8 mouse cellular contexts compared by ENCODE assay signal in the genomic region with DNA sequence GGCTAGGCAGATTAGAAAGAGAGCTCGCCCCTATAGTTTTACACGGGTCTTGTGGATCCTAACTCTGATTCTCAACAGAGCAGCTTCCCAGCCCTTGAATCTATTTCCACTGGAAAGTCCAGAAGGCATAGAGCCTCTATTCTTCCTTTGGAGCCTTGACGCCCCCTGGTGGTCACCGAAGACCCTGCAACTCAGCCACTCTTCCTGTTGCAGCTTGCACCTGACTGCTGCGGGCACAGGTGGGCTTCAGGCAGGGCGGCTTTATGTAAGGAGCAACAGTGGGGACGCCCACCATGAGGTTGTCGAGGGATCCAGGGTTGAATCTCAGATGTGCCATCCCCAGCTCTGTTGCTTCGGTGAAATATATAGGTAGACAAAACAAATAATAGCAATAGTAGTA. TPM values are rescaled to one million over a fixed set of nuclear protein-coding genes. Genes with fewer than 3 reads are reported as not detected.
A peak's percentile ranks its signal among the peaks of the same experiment; 100 is the strongest.
DNase-seq lines count a peak whose midpoint lies in the region; ATAC-seq and TF ChIP-seq lines count a peak whose summit lies in the region.
"Had no signal": no experiment of that assay in that cellular context is flagged by ENCODE, and none has a peak within 500 bp of the region (broad histone marks: within the 10 kb centered on the region; RNA-seq: fewer than 3 reads in every experiment).

No protein-coding gene starts in this region.

- no peaks in the 10 kb centered on the region for H3K4me1 ChIP-seq in MEL (ENCODE audit: control insufficient read depth in 1 of 2, insufficient read depth in 2 of 2, low read length in 2 of 2)
- peaks cover 9% of the 10 kb centered on the region; the same call in 1 of the 2 replicates for H3K4me1 ChIP-seq in embryonic facial prominence, embryonic 10.5 days
- H3K4me1 ChIP-seq in hindbrain, embryonic 11.5 days (replicated peaks; ENCODE audit: control insufficient read depth, insufficient read depth, low read length), result no peaks in the 10 kb centered on the region
- H3K4me1 ChIP-seq in midbrain, embryonic 15.5 days, result no peaks in the 10 kb centered on the region
- H3K4me1 ChIP-seq: limb, embryonic 15.5 days had no signal

- WGBS in embryonic facial prominence, embryonic 10.5 days, result 5% methylated on average over 9 of the region's 9 CpGs
- WGBS in hindbrain, embryonic 11.5 days, result 9% methylated on average over 9 of the region's 9 CpGs
- 3% methylated on average over 9 of the region's 9 CpGs for WGBS in midbrain, embryonic 15.5 days

- H3K4me2 ChIP-seq in hindbrain, embryonic 11.5 days (replicated peaks; ENCODE audit: low read depth, low read length), result no peak overlapping the region
- H3K4me2 ChIP-seq in midbrain, embryonic 15.5 days, result no peak overlapping the region
- H3K4me2 ChIP-seq: limb, embryonic 15.5 days had no signal

- no peaks in the 10 kb centered on the region for H3K9me3 ChIP-seq in MEL (replicated peaks; ENCODE audit: insufficient read depth, low read length)
- no peaks in the 10 kb centered on the region for H3K9me3 ChIP-seq in embryonic facial prominence, embryonic 10.5 days
- no peaks in the 10 kb centered on the region for H3K9me3 ChIP-seq in hindbrain, embryonic 11.5 days (ENCODE audit: control insufficient read depth, low read length)
- H3K9me3 ChIP-seq in midbrain, embryonic 15.5 days, result no peaks in the 10 kb centered on the region
- H3K9me3 ChIP-seq: limb, embryonic 15.5 days had no signal

- H3K79me2 ChIP-seq in MEL (ENCODE audit: control insufficient read depth, insufficient read depth, low read length, poor library complexity), result no peaks in the 10 kb centered on the region

- TF ChIP-seq CTCF in MEL (IDR thresholded peaks at IDR 0.05 in 2 of 3, conservative IDR thresholded peaks at IDR 0.05 in 1 of 3; ENCODE audit: control insufficient read depth in 1 of 3, insufficient read depth in 1 of 3, low read depth in 2 of 3, low read length in 3 of 3, poor library complexity in 1 of 3, severe bottlenecking in 1 of 3), result peak; percentile 61 to 87 (median 71)

- H3K27ac ChIP-seq in MEL (ENCODE audit: control insufficient read depth, low read depth, low read length), result no peak overlapping the region
- no peak overlapping the region for H3K27ac ChIP-seq in embryonic facial prominence, embryonic 10.5 days (replicated peaks)
- H3K27ac ChIP-seq in hindbrain, embryonic 11.5 days (ENCODE audit: low read depth, low read length), result no peak overlapping the region
- H3K27ac ChIP-seq in midbrain, embryonic 15.5 days, result no peak overlapping the region
- H3K27ac ChIP-seq: limb, embryonic 15.5 days had no signal

- intact Hi-C loops in left cerebral cortex, postnatal 14 days (cut with DNase I), result loop anchor here (2.0 to 10.0 kb wide), 4 partner anchors 182 to 338 kb away; a partner anchor contains a TSS

- no peaks in the 10 kb centered on the region for H3K36me3 ChIP-seq in MEL (ENCODE audit: control insufficient read depth in 1 of 2, insufficient read depth in 2 of 2, low read length in 2 of 2)
- no peaks in the 10 kb centered on the region for H3K36me3 ChIP-seq in embryonic facial prominence, embryonic 10.5 days (replicated peaks)
- H3K36me3 ChIP-seq in hindbrain, embryonic 11.5 days (ENCODE audit: control insufficient read depth, insufficient read depth, low read length), result no peaks in the 10 kb centered on the region
- H3K36me3 ChIP-seq in midbrain, embryonic 15.5 days (replicated peaks), result no peaks in the 10 kb centered on the region
- H3K36me3 ChIP-seq: limb, embryonic 15.5 days had no signal

- peak; percentile 34 for DNase-seq in MEL (ENCODE audit: low read depth, low spot score)
- peak; percentile 89 for DNase-seq in adrenal gland, postnatal 10 days
- peak; percentile 82 for DNase-seq in embryonic facial prominence, embryonic 10.5 days (ENCODE audit: low spot score)
- DNase-seq in hindbrain, embryonic 11.5 days (ENCODE audit: low spot score), result peak; percentile 85
- DNase-seq in left cerebral cortex, postnatal 14 days (ENCODE audit: low spot score in 2 of 2), result peak; percentile 78 to 87
- peak; percentile 37 to 81 for DNase-seq in spleen, postnatal 4 days (ENCODE audit: low spot score in 2 of 2)

- peak; percentile 56 for TF ChIP-seq RAD21 in MEL (IDR thresholded peaks at IDR 0.05; ENCODE audit: low read depth, low read length)

- no peak for TF ChIP-seq POLR2A in MEL (IDR thresholded peaks at IDR 0.05; ENCODE audit: control insufficient read depth in 1 of 2, insufficient read depth in 1 of 2, low read depth in 1 of 2, low read length in 2 of 2, poor library complexity in 1 of 2)

- H3K4me3 ChIP-seq in MEL (ENCODE audit: control insufficient read depth in 1 of 2, insufficient read depth in 1 of 2, low read depth in 2 of 2, low read length in 2 of 2), result no peak overlapping the region
- H3K4me3 ChIP-seq in embryonic facial prominence, embryonic 10.5 days, result no peak overlapping the region
- no peak overlapping the region for H3K4me3 ChIP-seq in hindbrain, embryonic 11.5 days (ENCODE audit: low read depth, low read length)
- no peak overlapping the region for H3K4me3 ChIP-seq in midbrain, embryonic 15.5 days
- H3K4me3 ChIP-seq: limb, embryonic 15.5 days had no signal

- H3K9ac ChIP-seq in MEL (ENCODE audit: control insufficient read depth, low read depth, low read length, poor library complexity, severe bottlenecking), result no peak overlapping the region
- H3K9ac ChIP-seq in hindbrain, embryonic 11.5 days (ENCODE audit: low read depth, low read length), result no peak overlapping the region
- no peak overlapping the region for H3K9ac ChIP-seq in midbrain, embryonic 15.5 days
- H3K9ac ChIP-seq: limb, embryonic 15.5 days had no signal

- TF ChIP-seq EP300 in MEL (IDR thresholded peaks at IDR 0.05; ENCODE audit: low read depth in 1 of 2, low read length in 2 of 2), result no peak

- no peak for ATAC-seq in hindbrain, embryonic 11.5 days (ENCODE audit: low FRiP score)
- ATAC-seq in midbrain, embryonic 15.5 days (replicated peaks), result peak; percentile 71

- H3K27me3 ChIP-seq in MEL (ENCODE audit: control insufficient read depth in 1 of 2, insufficient read depth in 2 of 2, low read length in 2 of 2), result no peaks in the 10 kb centered on the region; a peak in 1 of 4 replicates
- peaks cover 25% of the 10 kb centered on the region for H3K27me3 ChIP-seq in embryonic facial prominence, embryonic 10.5 days (replicated peaks; ENCODE audit: low read depth, poor library complexity, severe bottlenecking)
- H3K27me3 ChIP-seq in hindbrain, embryonic 11.5 days (ENCODE audit: control insufficient read depth, insufficient read depth, low read length), result peaks cover 3% of the 10 kb centered on the region
- H3K27me3 ChIP-seq in midbrain, embryonic 15.5 days (replicated peaks), result peaks cover 7% of the 10 kb centered on the region; the same call in 1 of the 2 replicates

TF ChIP-seq in MEL, 35 proteins besides CTCF, POLR2A, EP300 and RAD21:
- TF ChIP-seq MYC (IDR thresholded peaks at IDR 0.05; ENCODE audit: low read depth, low read length) (no peak), ELF1 (IDR thresholded peaks at IDR 0.05; ENCODE audit: low read depth, low read length) (no peak), TCF12 (IDR thresholded peaks at IDR 0.05; ENCODE audit: low read depth, low read length) (no peak), SMC3 (IDR thresholded peaks at IDR 0.05; ENCODE audit: low read depth, low read length) (peak; percentile 67), ZMIZ1 (IDR thresholded peaks at IDR 0.05; ENCODE audit: low read depth, low read length) (no peak), CHD1 (IDR thresholded peaks at IDR 0.05; ENCODE audit: low read depth, low read length) (no peak), NELFE (IDR thresholded peaks at IDR 0.05; ENCODE audit: low read depth, low read length) (no peak), NRF1 (IDR thresholded peaks at IDR 0.05; ENCODE audit: insufficient read depth, low read depth, low read length, poor library complexity, severe bottlenecking) (no peak), RCOR1 (IDR thresholded peaks at IDR 0.05; ENCODE audit: low read depth, low read length) (no peak), TBP (IDR thresholded peaks at IDR 0.05; ENCODE audit: low read depth, low read length) (no peak), E2F4 (IDR thresholded peaks at IDR 0.05; ENCODE audit: borderline replicate concordance, low read depth, low read length) (no peak), MAFK (IDR thresholded peaks at IDR 0.05; ENCODE audit: borderline replicate concordance, low read depth, low read length) (no peak), MAX (IDR thresholded peaks at IDR 0.05; ENCODE audit: low read length) (no peak), ZC3H11A (IDR thresholded peaks at IDR 0.05; ENCODE audit: low read depth, low read length) (peak; percentile 31; the same call in 1 of the 2 replicates), CHD2 (IDR thresholded peaks at IDR 0.05; ENCODE audit: low read length) (no peak), ZNF384 (IDR thresholded peaks at IDR 0.05; ENCODE audit: low read depth, low read length) (no peak), BHLHE40 (IDR thresholded peaks at IDR 0.05; ENCODE audit: borderline replicate concordance, low read depth, low read length) (no peak)

RNA-seq across cellular contexts. Expression of a gene that starts 34.5 kb away (rescaled TPM):
- not detected in 2 replicates for total RNA-seq in MEL (2012; rRNA removed)
- polyA plus RNA-seq in MEL (2012; ENCODE audit: insufficient read depth in 1 of 2, insufficient read length in 2 of 2, low read depth in 1 of 2, low replicate concordance in 2 of 2, missing spikeins in 1 of 2), result under 1 TPM in 1 of 2 experiments, not detected in 1; 0.14 TPM
- 10 to 100 TPM; 24.8 to 25.9 TPM for total RNA-seq in adrenal gland, postnatal 10 days (2021)
- polyA plus RNA-seq in embryonic facial prominence, embryonic 10.5 days (2016; fragmentation: Nextera tagmentation; extraction: Ambion mirVana), result 0.80 and 1.9 TPM in 2 replicates
- 20.1 and 22.9 TPM in 2 replicates for polyA plus RNA-seq in hindbrain, embryonic 11.5 days (2014; fragmentation: Nextera tagmentation; extraction: Ambion mirVana)
- total RNA-seq in left cerebral cortex, postnatal 14 days (2021), result 100 to 1,000 TPM; 155 to 183 TPM
- 452 and 472 TPM in 2 replicates for polyA plus RNA-seq in midbrain, embryonic 15.5 days (2015; fragmentation: Nextera tagmentation; extraction: Ambion mirVana)

RNA-seq across cellular contexts. Expression of a gene that starts 40.4 kb away (rescaled TPM):
- total RNA-seq in MEL (2012; rRNA removed), result 44.1 and 48.9 TPM in 2 replicates
- 10 to 100 TPM; 45.6 to 91.6 TPM for polyA plus RNA-seq in MEL (2012; ENCODE audit: insufficient read depth in 1 of 2, insufficient read length in 2 of 2, low read depth in 1 of 2, low replicate concordance in 2 of 2, missing spikeins in 1 of 2)
- total RNA-seq in adrenal gland, postnatal 10 days (2021), result 100 to 1,000 TPM in 1 of 2 experiments, 10 to 100 TPM in 1; 77.5 to 114 TPM
- polyA plus RNA-seq in embryonic facial prominence, embryonic 10.5 days (2016; fragmentation: Nextera tagmentation; extraction: Ambion mirVana), result 82.9 and 85.2 TPM in 2 replicates
- 84.0 and 102 TPM in 2 replicates for polyA plus RNA-seq in hindbrain, embryonic 11.5 days (2014; fragmentation: Nextera tagmentation; extraction: Ambion mirVana)
- 100 to 1,000 TPM; 164 to 166 TPM for total RNA-seq in left cerebral cortex, postnatal 14 days (2021)
- 80.9 and 86.1 TPM in 2 replicates for polyA plus RNA-seq in midbrain, embryonic 15.5 days (2015; fragmentation: Nextera tagmentation; extraction: Ambion mirVana)

Comparison
In these comparisons a context has a peak if more than half of its experiments do, and no peak if none do; other contexts are left out.
1. DNase-seq: peak in every context shown above with its lines; median percentile 89 in adrenal gland, postnatal 10 days; 85 in hindbrain, embryonic 11.5 days; 82 in left cerebral cortex, postnatal 14 days; 82 in embryonic facial prominence, embryonic 10.5 days; 59 in spleen, postnatal 4 days; 34 in MEL.
2. RNA of a gene that starts 34.5 kb away (polyA plus RNA-seq): 452 to 472 TPM in midbrain, embryonic 15.5 days; 20.1 to 22.9 TPM in hindbrain, embryonic 11.5 days, 0.80 to 1.9 TPM in embryonic facial prominence, embryonic 10.5 days and 0.14 TPM in MEL; every median in the first group is over 10 times any median in the second.